Mouse (Mus musculus): ENCODE measurements at regions not wholly inside any gene's neighbourhood (a gene's known extent, or its start where the extent isn't known, plus 50 kb on each side); places are given as distances from the start of the nearest gene placed in this dataset.

GRCm38 (mm10) chr15:96882211-96882610 is 173.5 kb downstream of the Slc38a4 start:
- DNase-seq (ENCODE audit: low spot score in 2 of 2) = no peak
- intact Hi-C loops (cut with DNase I) = no loop called here

DNA sequence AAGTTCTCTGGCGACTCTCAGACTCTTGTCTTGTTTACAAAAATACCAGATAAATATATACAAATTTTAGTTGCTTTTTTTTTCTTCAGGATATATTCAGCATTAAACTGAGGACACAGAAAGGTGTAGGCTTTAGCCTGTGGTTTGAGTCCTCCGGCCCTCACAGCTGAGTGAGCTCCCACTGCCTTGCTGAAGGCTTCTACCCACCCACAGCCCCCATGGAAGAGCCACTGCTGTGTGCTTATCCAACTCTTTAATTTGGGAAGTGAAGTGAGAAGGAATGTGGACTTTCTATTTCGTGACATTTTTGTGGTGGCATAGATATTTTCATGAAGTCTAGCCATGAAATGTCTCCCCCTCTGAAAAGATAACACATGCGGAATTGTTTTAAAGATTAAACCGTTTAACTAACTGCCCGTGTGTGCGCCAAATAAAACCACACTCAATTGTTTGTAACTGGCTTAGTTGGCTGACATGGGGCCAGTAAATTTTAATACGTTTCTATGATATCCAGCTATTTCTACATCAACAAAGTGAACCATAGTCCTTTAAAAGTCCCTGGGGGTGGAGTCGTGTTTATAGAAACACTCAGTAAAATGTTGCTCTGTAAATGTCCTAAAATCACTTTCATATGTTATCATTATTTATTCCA is 174.1 kb downstream of the Slc38a4 start:
- no peak for DNase-seq (ENCODE audit: low spot score in 2 of 2)
- intact Hi-C loops (cut with DNase I) = no loop called here

- no peak for DNase-seq (ENCODE audit: low spot score in 2 of 2)
- intact Hi-C loops (cut with DNase I) = no loop called here
Measured at GRCm38 (mm10) chr15:96880066-96880465, 175.7 kb downstream of the Slc38a4 start.

DNA sequence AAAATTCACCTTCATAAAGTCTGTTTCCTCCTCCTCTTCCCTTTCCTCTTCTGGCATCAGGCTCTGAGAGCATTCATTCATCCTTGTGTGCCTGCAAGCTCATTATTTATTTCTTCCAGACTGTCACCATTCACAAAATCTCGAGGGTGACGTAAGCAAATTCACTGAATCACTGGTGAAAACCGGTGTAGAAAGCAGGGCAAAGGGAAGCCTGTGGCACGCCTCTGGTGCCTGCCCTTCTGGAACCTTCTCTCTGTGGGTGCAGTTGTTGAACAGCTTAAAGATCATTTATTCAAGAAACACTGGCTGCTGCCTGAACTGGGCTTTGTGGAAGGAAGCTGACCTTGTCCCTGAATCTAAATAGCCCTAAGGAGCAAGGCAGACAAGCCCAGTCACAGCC is 177.0 kb downstream of the Slc38a4 start:
- intact Hi-C loops (cut with DNase I) = no loop called here
- DNase-seq (ENCODE audit: low spot score in 2 of 2) = no peak

GRCm38 (mm10) chr15:96877931-96878330 is 177.8 kb downstream of the Slc38a4 start:
- DNase-seq (ENCODE audit: low spot score in 2 of 2) = no peak
- intact Hi-C loops (cut with DNase I) = no loop called here

DNA sequence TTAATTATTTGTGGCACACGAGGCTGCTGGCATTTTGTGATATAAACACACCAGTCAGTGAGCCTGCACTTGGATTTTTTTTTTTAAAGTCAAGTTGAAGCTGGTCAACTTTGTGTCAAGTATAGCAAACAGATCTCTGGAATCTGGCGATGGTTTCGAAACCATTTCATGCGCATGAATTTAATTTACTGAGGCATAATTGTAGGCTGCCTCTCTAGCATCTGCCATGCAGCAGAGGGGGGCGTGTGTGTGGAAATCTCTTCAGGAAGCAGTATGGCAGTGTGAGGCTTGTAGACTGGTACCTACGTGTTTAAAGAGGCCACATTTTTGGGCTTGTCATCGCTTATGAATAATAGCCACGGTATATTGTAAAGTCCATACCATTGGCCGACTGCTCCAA is 177.7 kb upstream of the Slc38a2 start:
- intact Hi-C loops (cut with DNase I) = no loop called here
- peak in 1 of 2 experiments; percentile 20 for DNase-seq (ENCODE audit: low spot score in 2 of 2)

GRCm38 (mm10) chr15:96874145-96874544 is 174.6 kb upstream of the Slc38a2 start:
- no peak for DNase-seq (ENCODE audit: low spot score in 2 of 2)
- intact Hi-C loops (cut with DNase I) = no loop called here

- intact Hi-C loops (cut with DNase I) = no loop called here
- DNase-seq (ENCODE audit: low spot score in 2 of 2) = no peak
Measured at GRCm38 (mm10) chr15:96873562-96873961, 174.0 kb upstream of the Slc38a2 start.

DNA sequence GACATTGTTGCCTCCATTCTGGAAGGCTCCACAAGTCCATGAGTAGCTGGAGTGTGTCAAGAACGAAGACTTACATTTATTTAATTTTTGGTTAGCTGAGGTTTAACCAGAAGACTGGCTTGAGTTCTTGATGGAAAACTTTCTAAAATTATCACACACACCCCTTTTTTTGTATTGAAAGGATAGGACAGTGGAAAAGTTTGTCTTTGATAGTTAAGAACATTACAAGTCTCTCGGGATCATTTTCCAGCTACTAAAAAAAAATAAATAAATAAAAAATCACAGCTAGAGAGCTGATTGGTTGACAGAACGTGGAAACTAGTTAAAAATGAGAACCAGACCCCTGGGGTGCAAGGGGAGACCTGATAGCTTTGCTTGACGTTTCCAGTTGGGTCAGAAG is 173.6 kb upstream of the Slc38a2 start:
- intact Hi-C loops (cut with DNase I) = no loop called here
- no peak for DNase-seq (ENCODE audit: low spot score in 2 of 2)

DNA sequence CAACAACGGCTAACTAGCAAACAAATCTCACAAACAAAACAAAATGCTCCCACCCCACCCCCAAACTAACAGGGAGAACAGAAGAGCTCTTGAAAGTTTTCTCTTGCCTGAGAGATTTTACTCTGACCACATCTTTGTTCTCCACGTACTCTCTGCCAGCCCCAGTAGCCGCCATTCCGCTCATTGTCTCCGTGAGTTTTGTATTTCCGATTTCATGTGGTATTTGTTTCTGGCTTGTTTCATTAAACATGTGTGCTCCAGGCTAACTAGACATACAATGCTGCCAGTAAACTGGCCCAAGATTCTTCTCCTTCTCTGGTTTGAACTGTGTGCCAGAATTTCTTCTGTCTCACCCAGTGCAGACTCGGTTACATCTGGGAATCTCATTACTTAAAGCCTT is 168.2 kb upstream of the Slc38a2 start:
- intact Hi-C loops (cut with DNase I) = no loop called here
- DNase-seq (ENCODE audit: low spot score in 2 of 2) = no peak

DNA sequence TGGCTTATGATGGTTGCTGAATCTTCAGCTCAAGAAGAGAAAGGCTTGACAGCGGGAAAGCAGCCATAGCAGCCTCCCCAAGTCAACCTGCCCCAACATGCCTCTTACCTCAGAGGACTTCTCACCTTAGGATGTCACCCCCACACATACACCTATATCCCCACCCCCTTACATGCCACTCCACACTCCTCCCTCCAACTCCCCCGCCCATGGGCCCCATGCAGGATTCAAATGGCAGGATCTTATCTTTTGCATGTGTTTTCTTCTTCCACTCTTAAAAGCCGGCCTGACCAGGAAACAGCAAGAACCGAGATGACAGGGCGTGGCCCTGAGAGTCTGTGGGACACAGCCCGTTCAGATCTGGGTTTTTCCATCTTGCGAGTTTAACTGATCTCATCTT is 166.4 kb upstream of the Slc38a2 start:
- intact Hi-C loops (cut with DNase I) = no loop called here

DNA sequence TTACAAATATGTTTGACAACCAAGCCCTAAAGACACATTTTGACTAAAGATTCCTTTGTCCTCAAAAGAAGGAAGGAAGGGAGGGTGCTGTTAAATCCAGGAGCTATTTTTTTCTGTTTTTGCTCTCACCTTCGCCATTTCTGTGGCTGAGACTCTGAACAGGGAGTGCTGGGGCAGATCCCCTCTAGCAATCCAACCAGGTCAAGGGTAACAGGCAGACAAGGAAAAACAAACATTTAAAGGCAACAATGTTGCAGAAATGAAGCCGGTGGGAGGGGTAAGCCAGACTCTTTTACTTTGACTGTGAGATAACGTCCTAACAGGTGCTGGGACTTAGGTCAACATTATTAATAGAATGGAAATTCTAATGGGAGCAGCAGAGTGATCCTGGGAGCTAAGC is 158.2 kb upstream of the Slc38a2 start:
- no peak for DNase-seq (ENCODE audit: low spot score in 2 of 2)
- intact Hi-C loops (cut with DNase I) = no loop called here

More for the DNA sequence above, 166.4 kb upstream of the Slc38a2 start:
- DNase-seq (ENCODE audit: low spot score in 2 of 2) = no peak

DNA sequence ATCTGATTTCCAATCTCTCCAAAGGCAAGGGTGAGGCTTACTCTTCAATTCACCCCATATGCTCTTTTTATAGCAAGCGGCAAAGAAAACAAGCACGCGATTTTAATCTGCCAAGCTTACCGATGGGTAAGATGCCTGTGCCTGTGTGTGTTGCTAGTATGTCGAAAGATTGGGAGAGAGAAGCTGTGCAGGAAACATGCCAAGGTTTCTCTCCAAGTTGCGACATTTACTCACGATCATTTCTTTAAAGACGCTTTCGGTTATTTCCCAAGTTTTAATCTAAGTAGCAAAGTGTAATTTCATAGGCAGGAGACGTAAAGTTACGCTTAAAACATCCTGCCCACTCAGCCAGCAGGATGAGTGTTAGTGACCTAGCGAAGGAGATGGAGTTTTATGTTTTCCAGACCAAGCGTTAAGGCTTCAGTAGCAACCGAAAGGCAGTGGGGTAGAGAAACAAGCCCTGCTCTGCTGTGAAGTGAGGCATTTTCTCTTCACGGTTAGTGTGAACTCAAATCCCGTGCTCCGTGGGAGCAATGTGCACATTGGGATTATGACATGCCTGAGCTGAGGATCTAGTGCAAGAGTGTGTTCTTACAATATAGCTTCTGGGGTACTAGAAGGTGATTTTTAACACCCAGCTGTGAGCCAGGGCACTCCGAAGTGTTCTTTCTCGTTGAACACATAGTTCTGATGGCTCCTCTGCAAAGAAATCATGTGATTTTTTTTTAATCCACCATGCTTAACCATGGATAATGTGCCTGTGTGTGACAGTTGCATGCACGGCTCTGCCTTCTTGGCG is 152.6 kb upstream of the Slc38a2 start:
- DNase-seq (ENCODE audit: low spot score in 2 of 2) = no peak
- intact Hi-C loops (cut with DNase I) = no loop called here

DNA sequence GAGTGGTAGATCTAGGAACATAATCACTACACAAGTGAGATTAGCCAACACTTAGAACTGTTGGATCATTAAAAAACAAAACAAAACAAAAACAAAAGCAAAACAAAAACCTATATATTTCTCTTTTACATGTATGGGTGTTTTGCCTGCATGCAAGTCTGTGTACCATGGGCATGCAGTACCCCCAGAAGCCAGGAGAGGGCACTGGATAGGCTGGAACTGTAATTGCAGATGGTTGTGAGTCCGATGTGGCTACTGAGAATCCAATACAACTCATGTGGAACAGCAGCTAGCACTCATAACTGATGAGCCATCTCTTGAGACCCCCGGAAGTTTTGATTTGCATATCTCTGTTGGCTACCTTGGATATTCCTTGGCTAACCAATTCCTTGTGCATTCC is 148.6 kb upstream of the Slc38a2 start:
- DNase-seq (ENCODE audit: low spot score in 2 of 2) = no peak
- intact Hi-C loops (cut with DNase I) = no loop called here

DNA sequence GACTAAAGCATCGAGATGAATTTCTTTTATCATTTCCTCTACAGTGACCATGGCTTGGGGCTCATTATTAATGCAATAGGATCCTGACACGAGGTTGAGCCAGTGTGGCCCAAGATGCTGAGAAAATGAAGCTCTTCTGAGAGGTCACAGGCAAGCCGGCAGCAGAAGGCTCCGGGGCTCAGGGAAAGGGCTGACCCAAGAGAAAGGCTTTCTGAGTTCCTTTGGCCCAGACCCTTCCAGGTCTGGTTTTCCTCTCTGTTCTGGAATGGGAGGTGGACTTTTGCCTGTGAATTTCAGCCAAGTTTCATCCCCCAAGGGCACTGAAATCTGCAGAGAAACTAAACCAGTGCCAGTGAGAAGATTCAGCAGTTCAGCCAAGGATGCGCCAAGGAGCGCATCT is 145.7 kb upstream of the Slc38a2 start:
- intact Hi-C loops (cut with DNase I) = no loop called here
- DNase-seq (ENCODE audit: low spot score in 2 of 2) = no peak

DNA sequence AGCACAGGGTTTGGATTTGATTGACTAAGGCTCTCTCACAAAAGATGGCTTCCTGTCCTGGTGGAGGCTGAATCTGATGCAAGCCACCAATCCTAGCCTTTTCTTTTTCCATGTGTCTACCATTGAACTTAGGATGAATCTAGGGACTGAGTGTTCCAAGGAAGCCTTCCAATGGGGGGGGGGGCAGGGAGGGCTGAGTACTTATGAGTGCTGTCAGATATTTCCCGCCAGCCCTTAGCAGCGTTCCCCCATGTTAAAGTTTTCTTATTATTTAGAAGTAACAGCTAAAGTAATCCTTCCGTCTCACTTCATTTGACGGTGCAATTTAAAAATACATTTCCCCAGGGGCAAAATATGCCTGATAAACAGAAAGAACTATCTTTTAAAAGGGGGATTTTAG is 144.8 kb upstream of the Slc38a2 start:
- intact Hi-C loops (cut with DNase I) = no loop called here
- no peak for DNase-seq (ENCODE audit: low spot score in 2 of 2)

DNA sequence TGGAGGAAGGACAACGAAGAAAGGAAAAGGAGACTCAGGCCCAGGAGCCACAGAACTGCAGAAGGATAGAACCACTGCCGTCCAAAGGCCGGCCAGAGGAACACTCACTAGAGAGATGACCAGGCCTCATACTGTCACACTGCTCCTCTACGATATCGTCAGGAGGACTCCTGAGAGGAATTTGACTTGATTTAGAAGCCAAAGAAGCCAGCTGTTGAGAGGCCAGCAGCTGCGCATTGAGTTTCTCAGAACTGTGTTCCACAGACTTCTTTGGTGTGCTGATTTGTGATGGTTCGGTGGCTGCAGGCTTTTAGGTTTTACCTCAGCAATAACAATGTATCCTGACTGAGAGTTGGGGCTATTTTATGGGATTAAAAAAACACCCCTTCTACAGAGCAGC is 144.1 kb upstream of the Slc38a2 start:
- no peak for DNase-seq (ENCODE audit: low spot score in 2 of 2)
- intact Hi-C loops (cut with DNase I) = no loop called here

- no peak for DNase-seq (ENCODE audit: low spot score in 2 of 2)
- intact Hi-C loops (cut with DNase I) = no loop called here
Measured at GRCm38 (mm10) chr15:96842881-96843280, 143.4 kb upstream of the Slc38a2 start.

DNA sequence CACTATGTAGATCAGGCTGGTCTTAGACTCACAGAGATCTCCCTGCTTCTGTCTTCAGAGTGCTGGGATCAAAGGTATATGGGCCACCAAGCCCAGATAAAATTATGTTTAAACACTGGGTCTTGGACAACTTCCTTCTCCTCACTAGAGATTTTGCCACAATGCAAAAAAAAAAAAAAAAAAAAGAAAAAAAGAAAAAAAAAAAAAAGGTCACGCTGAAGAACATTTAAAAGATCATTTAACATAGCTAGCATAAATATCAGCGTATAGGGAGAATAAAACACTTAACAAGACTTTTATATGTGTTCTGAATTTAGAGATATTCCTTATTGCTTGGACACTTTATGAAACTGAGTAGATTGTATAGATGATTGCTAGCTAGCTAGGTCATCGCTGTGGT is 137.1 kb upstream of the Slc38a2 start:
- intact Hi-C loops (cut with DNase I) = no loop called here

GRCm38 (mm10) chr15:96834862-96835261 is 135.3 kb upstream of the Slc38a2 start:
- intact Hi-C loops (cut with DNase I) = no loop called here

More for the DNA sequence above, 137.1 kb upstream of the Slc38a2 start:
- no peak for DNase-seq (ENCODE audit: low spot score in 2 of 2)

GRCm38 (mm10) chr15:96834162-96834843 is 134.8 kb upstream of the Slc38a2 start:
- DNase-seq (ENCODE audit: low spot score in 2 of 2) = no peak
- intact Hi-C loops (cut with DNase I) = no loop called here

More at GRCm38 (mm10) chr15:96834862-96835261, 135.3 kb upstream of the Slc38a2 start:
- DNase-seq (ENCODE audit: low spot score in 2 of 2) = no peak
